Mouse (Mus musculus) liver, adult 2 months (tissue): ENCODE data around the gene Tnfrsf14.

Experiments used
- CTCF ChIP-seq: fragments of 200-500 bp; IDR thresholded peaks from 2 replicates; pipeline ENCODE4 v1.5.1; 2011; ENCODE audit warnings: low read depth, low read length, control low read depth
- POLR2A ChIP-seq: fragments of 200-500 bp; IDR thresholded peaks from 2 replicates; pipeline ENCODE4 v1.6.1; 2011; ENCODE audit warnings: low read length, control low read depth; ENCODE audit not compliant: insufficient read depth; ENCODE audit errors: extremely low read depth

GRCm38 (mm10) chr4:154957289-154957993, 29.1 kb upstream of the Tnfrsf14 start:
- TF ChIP-seq CTCF (no peak), POLR2A (no peak)
